Mouse (Mus musculus) olfactory bulb, adult 2 months (tissue): ENCODE data around the gene Cacna1f. TPM values are rescaled to one million over a fixed set of nuclear protein-coding genes. Genes with fewer than 3 reads are reported as not detected.

ENCODE experiments used
- H3K27ac ChIP-seq: fragments of 200-500 bp; 2 replicates; pipeline ENCODE4 v1.5.1; 2012; ENCODE audit warnings: low read depth, low read length; ENCODE audit not compliant: insufficient read depth
- H3K4me1 ChIP-seq: fragments of 200-500 bp; 2 replicates; pipeline ENCODE4 v1.6.1; 2012; ENCODE audit warnings: low read length; ENCODE audit not compliant: control insufficient read depth, insufficient read depth
- H3K4me3 ChIP-seq: fragments of 200-500 bp; 2 replicates; pipeline ENCODE4 v1.5.1; 2012; ENCODE audit warnings: mild to moderate bottlenecking, low read depth, low read length, moderate library complexity; ENCODE audit not compliant: insufficient read depth
- CTCF ChIP-seq: fragments of 200-500 bp; IDR thresholded peaks from 2 replicates; pipeline ENCODE4 v1.5.1; 2012; ENCODE audit warnings: low read depth, mild to moderate bottlenecking, low read length, moderate library complexity; ENCODE audit not compliant: insufficient read depth
- POLR2A ChIP-seq: fragments of 200-500 bp; IDR thresholded peaks from 2 replicates; pipeline ENCODE4 v1.6.1; 2012; ENCODE audit warnings: mild to moderate bottlenecking, low read depth, low read length, moderate library complexity; ENCODE audit not compliant: insufficient read depth
- WGBS: fragments of 180-500 bp; shearing (Covaris S2); methylation state at CpG from one replicate; pipeline ENCODE4 v1.1.7; 2018; 5-methylcytosine and 5-hydroxymethylcytosine counted together
- polyA plus RNA-seq: library from polyadenylated mRNA; stranded (reverse); fragments of >200 nt; gene quantifications from 2 replicates; pipeline ENCODE4 v1.2.4, GENCODE M21; 2012; ENCODE audit warnings: low replicate concordance; ENCODE audit not compliant: missing spikeins, insufficient read depth, insufficient read length

Cacna1f gene
- polyA plus RNA-seq, 1 experiment: not detected

DNA sequence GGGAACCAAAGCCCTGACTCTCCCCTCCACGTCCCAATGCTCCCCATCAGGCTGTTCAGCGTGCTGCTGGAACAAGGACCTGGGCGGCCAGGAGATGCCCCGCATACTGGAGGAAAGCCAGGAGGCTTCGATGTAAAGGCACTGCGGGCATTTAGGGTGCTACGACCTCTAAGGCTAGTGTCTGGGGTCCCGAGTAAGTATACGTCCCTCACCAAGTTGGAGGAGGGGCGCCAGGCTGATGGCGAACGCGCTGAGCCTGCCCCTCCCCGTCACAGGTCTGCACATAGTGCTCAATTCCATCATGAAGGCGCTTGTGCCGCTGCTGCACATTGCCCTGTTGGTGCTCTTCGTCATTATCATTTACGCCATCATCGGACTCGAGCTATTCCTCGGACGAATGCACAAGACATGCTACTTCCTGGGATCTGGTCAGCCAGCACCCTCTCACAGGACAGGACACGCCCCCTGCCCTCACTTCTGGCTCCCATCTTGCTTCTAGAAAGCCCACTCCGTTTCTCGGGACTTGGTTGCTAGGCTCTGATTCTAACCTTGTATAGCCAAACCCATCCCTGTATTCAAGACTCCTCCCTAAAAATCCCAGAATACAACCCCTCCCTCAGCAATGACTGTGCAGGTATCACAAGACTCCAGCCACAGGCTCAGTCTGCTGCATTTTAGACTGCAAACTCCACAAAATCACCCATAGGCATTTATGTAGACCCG is 3.8 kb downstream of the Cacna1f start:
- 23% methylated on average over 26 of the region's 26 CpGs for WGBS
- H3K4me3 ChIP-seq: peak overlapping the region; percentile 54
- H3K27ac ChIP-seq: no peak overlapping the region
- H3K4me1 ChIP-seq: peaks cover 6% of the 10 kb centered on the region
- no peak for TF ChIP-seq POLR2A
- no peak for TF ChIP-seq CTCF

DNA sequence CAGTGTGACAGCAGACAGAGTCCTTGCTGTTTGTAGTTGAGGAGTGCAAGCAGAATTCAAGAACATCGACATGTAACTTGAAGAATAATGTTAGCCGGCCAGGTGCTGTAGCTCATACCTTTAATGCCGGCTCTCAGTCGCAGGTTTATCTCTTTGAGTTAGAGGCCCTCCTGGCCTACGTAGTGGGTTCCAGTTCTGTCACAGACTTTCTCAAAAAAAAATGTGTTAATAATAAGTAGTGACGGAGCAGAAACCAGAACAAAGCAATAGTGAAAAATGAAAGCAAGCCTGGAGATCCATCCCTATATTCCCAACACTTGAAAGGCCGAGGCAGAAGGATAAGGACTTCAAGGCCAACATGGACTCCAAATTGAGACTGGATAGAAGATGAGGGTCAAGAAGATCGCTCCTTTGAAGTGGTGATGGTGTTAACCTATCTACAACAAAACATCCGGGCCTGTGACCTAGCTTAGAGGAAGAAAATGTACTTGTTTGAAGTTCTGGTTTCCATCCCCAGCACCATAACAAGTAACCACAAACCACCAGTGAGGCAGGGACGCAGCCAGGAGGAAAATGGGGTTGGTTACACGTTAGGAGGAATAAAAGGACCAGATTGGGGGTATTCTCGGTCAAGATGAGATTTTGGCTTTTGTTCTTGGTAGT is 11.1 kb downstream of the Cacna1f start:
- Histone ChIP-seq H3K27ac (no peak overlapping the region), H3K4me3 (no peak overlapping the region), H3K4me1 (no peaks in the 10 kb centered on the region)
- 87% methylated on average over 12 of the region's 12 CpGs for WGBS
- TF ChIP-seq POLR2A (no peak), CTCF (no peak)

DNA sequence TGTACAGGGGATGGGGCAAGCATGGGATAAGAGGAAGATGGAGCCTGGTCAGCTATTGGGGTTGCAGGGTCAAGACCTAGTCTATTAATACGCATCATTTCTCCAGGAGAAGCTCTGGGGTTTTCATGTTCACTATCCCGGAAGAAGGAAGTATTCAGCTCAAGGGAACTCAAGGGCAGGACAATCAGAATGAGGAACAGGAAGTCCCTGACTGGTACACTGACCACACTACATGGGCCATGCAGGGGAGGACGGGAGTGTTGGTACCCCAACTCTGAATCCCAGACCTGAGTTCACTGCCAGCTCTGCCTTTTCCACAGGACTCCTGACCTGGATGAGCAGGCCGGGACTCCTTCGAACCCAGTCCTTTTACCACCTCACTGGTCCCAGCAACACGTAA is 25.7 kb downstream of the Cacna1f start:
- peaks cover 12% of the 10 kb centered on the region for H3K4me1 ChIP-seq
- H3K27ac ChIP-seq: no peak overlapping the region
- no peak overlapping the region for H3K4me3 ChIP-seq
- WGBS: 88% methylated on average over 6 of the region's 6 CpGs
- TF ChIP-seq CTCF: no peak
- no peak for TF ChIP-seq POLR2A

GRCm38 (mm10) chrX:7635101-7635500 is 28.2 kb downstream of the Cacna1f start:
- TF ChIP-seq CTCF (no peak), POLR2A (no peak)
- H3K27ac ChIP-seq: peak overlapping the region; percentile 20
- peaks cover 17% of the 10 kb centered on the region for H3K4me1 ChIP-seq
- H3K4me3 ChIP-seq: no peak overlapping the region
- WGBS: 49% methylated on average over 3 of the region's 3 CpGs

DNA sequence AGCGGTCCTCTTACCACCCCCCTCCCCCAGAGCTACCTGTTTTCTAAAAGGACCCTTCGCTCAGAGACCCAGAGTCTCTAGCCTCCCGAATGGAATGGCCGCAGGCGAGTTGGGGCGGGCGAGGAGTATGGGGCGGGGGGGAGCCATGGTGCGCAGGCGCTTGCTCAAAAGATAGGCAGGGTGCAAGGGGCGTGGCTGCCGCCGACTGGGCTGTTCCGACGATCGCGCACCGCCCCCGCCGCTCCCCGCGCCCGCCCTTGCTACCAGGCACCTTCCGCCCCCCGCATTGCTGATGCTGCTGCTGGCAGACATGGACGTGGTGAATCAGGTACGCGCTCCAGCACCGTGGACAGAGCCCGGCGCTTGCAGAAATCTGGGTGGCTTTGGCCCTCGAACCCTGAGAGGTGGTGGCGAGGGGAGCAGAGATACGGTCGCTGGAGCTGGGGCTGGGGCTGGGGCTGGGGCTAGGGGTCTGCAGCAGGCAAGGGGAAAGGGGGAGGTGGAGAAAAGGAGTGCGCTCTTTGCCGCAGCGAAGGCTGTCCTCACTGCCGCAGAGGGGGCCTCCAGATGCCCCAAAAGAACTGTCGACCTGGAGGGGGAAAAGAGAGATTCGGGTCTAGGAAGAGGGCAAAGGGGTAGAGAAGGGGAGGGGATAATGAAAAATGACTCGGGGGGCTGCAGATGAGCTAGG is 31.7 kb downstream of the Cacna1f start, which contains the start of gene Syp:
TSS of gene Syp (plus strand) at position 71 of the 691 bp plus-strand sequence.
- Histone ChIP-seq H3K4me1 (peaks cover 25% of the 10 kb centered on the region), H3K4me3 (peak within 1 kb of the TSS; percentile 68), H3K27ac (peak within 1 kb of the TSS; percentile 77; the same call in 1 of the 2 replicates)
- TF ChIP-seq CTCF (no peak), POLR2A (no peak; the same call in 1 of the 2 replicates)
- WGBS: 21% methylated on average over 42 of the region's 42 CpGs

DNA sequence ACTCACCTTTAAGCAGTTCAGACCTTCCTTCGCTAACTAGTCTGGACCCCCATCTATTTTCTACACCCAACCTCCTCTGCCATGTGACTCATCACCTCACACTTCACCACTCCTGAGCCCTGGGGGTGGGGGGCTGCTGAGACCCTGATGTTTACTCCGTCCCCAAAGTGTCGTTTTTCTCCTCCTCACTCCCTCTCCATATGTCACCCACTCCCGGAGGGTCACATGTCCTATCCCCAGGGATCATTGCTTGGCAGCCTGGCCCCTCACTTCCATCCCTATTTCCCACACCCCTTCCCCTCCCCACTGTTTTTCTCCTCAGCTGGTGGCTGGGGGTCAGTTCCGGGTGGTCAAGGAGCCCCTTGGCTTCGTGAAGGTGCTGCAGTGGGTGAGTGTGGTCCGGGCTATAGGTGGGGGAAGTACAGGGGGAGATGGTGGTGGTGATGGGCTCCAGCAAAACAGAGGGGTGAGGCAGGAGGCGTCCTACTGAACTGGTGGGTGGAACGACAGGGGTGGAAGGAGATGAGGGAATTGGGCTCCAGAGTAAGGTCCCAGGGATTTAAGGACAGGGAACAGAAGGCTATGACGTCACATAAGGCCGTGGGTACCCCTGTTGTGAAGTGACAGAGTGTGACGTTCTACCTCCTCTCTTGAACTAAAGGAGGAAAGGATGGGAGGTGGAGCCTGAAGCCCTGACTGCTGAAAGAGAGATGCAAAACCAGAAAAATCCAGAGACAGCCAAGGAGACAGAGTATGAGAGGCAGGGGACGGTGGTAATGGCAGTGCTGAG is 32.8 kb downstream of the Cacna1f start:
- WGBS: 23% methylated on average over 13 of the region's 13 CpGs
- peaks cover 27% of the 10 kb centered on the region for H3K4me1 ChIP-seq
- TF ChIP-seq CTCF: no peak
- TF ChIP-seq POLR2A: no peak
- H3K27ac ChIP-seq: peak overlapping the region; percentile 77
- peak overlapping the region; percentile 68 for H3K4me3 ChIP-seq

DNA sequence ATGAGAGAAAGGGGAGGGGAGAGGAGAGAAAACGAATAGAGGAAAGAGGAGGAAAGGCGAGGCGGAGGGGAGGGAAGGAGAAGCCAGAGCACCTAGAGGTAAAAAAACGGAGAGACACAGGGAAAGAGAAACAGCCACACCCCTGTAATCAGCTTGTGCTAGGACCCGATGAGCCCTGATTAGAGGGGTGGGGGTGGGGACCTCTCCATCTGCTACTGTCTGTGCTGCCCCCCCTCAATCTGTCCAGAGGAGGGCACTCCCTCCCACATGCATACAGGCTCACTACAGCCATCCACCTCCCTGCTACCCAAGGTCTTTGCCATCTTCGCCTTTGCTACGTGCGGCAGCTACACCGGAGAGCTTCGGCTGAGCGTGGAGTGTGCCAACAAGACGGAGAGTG is 33.9 kb downstream of the Cacna1f start:
- 37% methylated on average over 12 of the region's 12 CpGs for WGBS
- Histone ChIP-seq H3K4me3 (peak overlapping the region; percentile 29), H3K4me1 (peaks cover 23% of the 10 kb centered on the region), H3K27ac (no peak overlapping the region)
- TF ChIP-seq CTCF (no peak), POLR2A (no peak)

DNA sequence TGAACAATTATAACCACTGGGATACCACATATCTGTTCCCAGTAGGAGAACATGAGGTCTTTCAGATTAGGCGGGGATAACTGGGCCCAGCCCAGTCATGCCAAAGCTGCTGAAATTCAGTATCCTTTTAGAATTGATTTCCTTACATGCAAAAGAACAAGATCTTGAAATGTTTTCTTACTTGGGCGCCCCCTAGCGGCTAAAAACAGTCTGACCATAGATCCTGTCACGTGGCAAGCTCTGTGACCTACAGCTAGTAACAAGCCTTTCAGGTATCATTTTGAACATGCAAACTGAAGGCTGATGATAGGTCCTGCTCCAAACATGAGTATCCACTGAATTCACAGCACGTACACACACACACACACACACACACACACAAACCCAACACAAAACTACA is 38.5 kb downstream of the Cacna1f start:
- WGBS: 13% methylated on average over 5 of the region's 5 CpGs
- H3K4me3 ChIP-seq: no peak overlapping the region
- TF ChIP-seq CTCF (no peak), POLR2A (no peak)
- peaks cover 23% of the 10 kb centered on the region for H3K4me1 ChIP-seq
- no peak overlapping the region for H3K27ac ChIP-seq
